11 mouse cellular contexts compared by ENCODE assay signal in the genomic region with DNA sequence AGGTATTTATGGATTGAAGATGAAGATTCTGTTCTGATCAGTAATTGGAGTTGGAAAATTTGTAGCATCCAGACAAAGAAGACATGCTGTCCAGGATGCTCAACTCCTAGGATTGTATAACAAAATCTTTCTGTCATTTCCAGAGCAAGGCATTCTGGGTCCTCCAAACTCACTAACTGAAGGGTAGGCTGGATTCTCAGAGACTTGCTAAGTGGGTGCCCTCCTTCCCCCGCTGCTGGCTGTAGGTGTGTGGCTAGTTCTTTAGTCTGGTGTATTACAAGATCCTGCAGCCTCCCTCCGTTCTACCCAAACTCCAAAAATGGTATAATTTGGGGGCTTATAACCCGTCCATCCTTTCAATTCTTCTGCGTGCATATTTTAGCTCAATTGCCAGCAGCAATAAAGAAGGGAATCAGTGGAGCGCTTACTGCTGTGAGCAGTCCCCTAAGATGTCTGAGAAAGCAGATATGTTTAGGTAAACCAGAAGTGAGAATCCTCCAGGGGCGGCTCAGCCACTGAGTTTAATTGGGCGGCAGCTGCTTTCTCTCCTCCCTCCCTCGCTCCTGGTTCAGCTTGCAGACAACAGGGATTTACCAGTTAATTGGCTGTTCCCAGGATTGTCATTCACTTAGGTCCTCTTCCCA.
DNase-seq lines count a peak whose midpoint lies in the region; ATAC-seq and TF ChIP-seq lines count a peak whose summit lies in the region.
"Had no signal": no experiment of that assay in that cellular context is flagged by ENCODE, and none has a peak within 500 bp of the region (broad histone marks: within the 10 kb centered on the region; RNA-seq: fewer than 3 reads in every experiment).

No protein-coding gene starts in this region.

- no peaks in the 10 kb centered on the region for H3K27me3 ChIP-seq in forebrain, embryonic 11.5 days (ENCODE audit: control insufficient read depth, insufficient read depth, low read length)
- no peaks in the 10 kb centered on the region for H3K27me3 ChIP-seq in hindbrain, postnatal 0 days (ENCODE audit: insufficient read depth, low read length)
- no peaks in the 10 kb centered on the region for H3K27me3 ChIP-seq in small intestine, adult 2 months (ENCODE audit: control insufficient read depth, insufficient read depth, low read length)

- ATAC-seq in forebrain, embryonic 11.5 days (replicated peaks; ENCODE audit: low FRiP score): peak; percentile 32
- ATAC-seq in hindbrain, postnatal 0 days: 0 out of 2 replicates have a peak, but pooled peaks have one; percentile 45
- ATAC-seq: inflammation-experienced regulatory T-cells, adult 6 months had no signal

- intact Hi-C loops in left cerebral cortex, postnatal 25 days (cut with DNase I): loop anchor here (5.0 kb wide), 1 partner anchor 83 kb away; no protein-coding TSS in a partner anchor

- peaks cover 11% of the 10 kb centered on the region for H3K4me1 ChIP-seq in forebrain, embryonic 11.5 days (replicated peaks; ENCODE audit: control insufficient read depth, insufficient read depth, low read length)
- no peaks in the 10 kb centered on the region for H3K4me1 ChIP-seq in hindbrain, postnatal 0 days (ENCODE audit: insufficient read depth, low read length)
- peaks cover 24% of the 10 kb centered on the region; the same call in 1 of the 2 replicates for H3K4me1 ChIP-seq in small intestine, adult 2 months (ENCODE audit: control insufficient read depth, insufficient read depth, insufficient read length, low read length)

- H3K4me2 ChIP-seq in forebrain, embryonic 11.5 days (ENCODE audit: low read depth, low read length, severe bottlenecking): no peak overlapping the region
- no peak overlapping the region for H3K4me2 ChIP-seq in hindbrain, postnatal 0 days (ENCODE audit: low read depth, low read length)

- WGBS in forebrain, embryonic 11.5 days: 14% methylated on average over 8 of the region's 8 CpGs
- WGBS in hindbrain, postnatal 0 days: 31% methylated on average over 8 of the region's 8 CpGs
- 49% methylated on average over 8 of the region's 8 CpGs for WGBS in small intestine, adult 2 months

- H3K36me3 ChIP-seq in forebrain, embryonic 11.5 days (ENCODE audit: control insufficient read depth, insufficient read depth, low read length): no peaks in the 10 kb centered on the region
- H3K36me3 ChIP-seq in hindbrain, postnatal 0 days (ENCODE audit: insufficient read depth, low read length): no peaks in the 10 kb centered on the region
- H3K36me3 ChIP-seq in small intestine, adult 2 months (ENCODE audit: control insufficient read depth, insufficient read depth, low read length): no peaks in the 10 kb centered on the region

- TF ChIP-seq POLR2A in small intestine, adult 2 months (IDR thresholded peaks at IDR 0.05; ENCODE audit: low read depth, low read length): no peak

- peak overlapping the region; percentile 62 for H3K27ac ChIP-seq in forebrain, embryonic 11.5 days (ENCODE audit: low read depth, low read length)
- H3K27ac ChIP-seq in hindbrain, postnatal 0 days: no peak overlapping the region
- 0 out of 2 replicates have a peak overlapping the region, but pooled peaks have one; percentile 23 for H3K27ac ChIP-seq in small intestine, adult 2 months (ENCODE audit: insufficient read depth, low read depth, low read length)
- H3K27ac ChIP-seq: macrophage had no signal

- no peaks in the 10 kb centered on the region for H3K9me3 ChIP-seq in forebrain, embryonic 11.5 days (ENCODE audit: control insufficient read depth, low read length)
- no peaks in the 10 kb centered on the region for H3K9me3 ChIP-seq in hindbrain, postnatal 0 days (ENCODE audit: low read length)

- no peak overlapping the region for H3K9ac ChIP-seq in forebrain, embryonic 11.5 days (ENCODE audit: low read length)
- no peak overlapping the region for H3K9ac ChIP-seq in hindbrain, postnatal 0 days (replicated peaks; ENCODE audit: low read length)

- no peak for TF ChIP-seq CTCF in hindbrain, postnatal 0 days (IDR thresholded peaks at IDR 0.05; ENCODE audit: low read depth)
- TF ChIP-seq CTCF in small intestine, adult 2 months (IDR thresholded peaks at IDR 0.05; ENCODE audit: extremely low read depth, insufficient read length, insufficient replicate concordance, low read depth, low read length): no peak

- no peak overlapping the region for H3K4me3 ChIP-seq in forebrain, embryonic 11.5 days (ENCODE audit: low read depth, low read length)
- no peak overlapping the region for H3K4me3 ChIP-seq in hindbrain, postnatal 0 days (ENCODE audit: low read length)
- H3K4me3 ChIP-seq in small intestine, adult 2 months (ENCODE audit: low read depth, low read length): no peak overlapping the region

- DNase-seq in left cerebral cortex, postnatal 25 days (ENCODE audit: low spot score in 2 of 2): peak; percentile 47 to 64
- no peak for DNase-seq in left cerebral cortex, adult 11 months (ENCODE audit: low spot score)
- DNase-seq in forebrain, embryonic 11.5 days (ENCODE audit: low spot score): peak; percentile 73
- peak; percentile 68 for DNase-seq in hindbrain, postnatal 0 days (ENCODE audit: low spot score)
- no peak for DNase-seq in yolk sac, embryonic 10.5 days (ENCODE audit: low spot score)
- DNase-seq in adrenal gland, postnatal 25 days: no peak
- DNase-seq: cerebellum, postnatal 14 days; thymus, adult 18-20 months had no signal

Comparison
In these comparisons a context has a peak if more than half of its experiments do, and no peak if none do; other contexts are left out.
1. DNase-seq: peak in left cerebral cortex, postnatal 25 days (2 of 2), forebrain, embryonic 11.5 days (single experiment) and hindbrain, postnatal 0 days (single experiment); none in left cerebral cortex, adult 11 months (single experiment), yolk sac, embryonic 10.5 days (single experiment) and adrenal gland, postnatal 25 days (single experiment).